Mouse (Mus musculus): ENCODE results near the gene Ina.
"Not testable (repeated sequence)": the region's sequence is repeated elsewhere in the genome, so short reads cannot be mapped to it uniquely, and the experiment has no call there.

Ina gene

DNA sequence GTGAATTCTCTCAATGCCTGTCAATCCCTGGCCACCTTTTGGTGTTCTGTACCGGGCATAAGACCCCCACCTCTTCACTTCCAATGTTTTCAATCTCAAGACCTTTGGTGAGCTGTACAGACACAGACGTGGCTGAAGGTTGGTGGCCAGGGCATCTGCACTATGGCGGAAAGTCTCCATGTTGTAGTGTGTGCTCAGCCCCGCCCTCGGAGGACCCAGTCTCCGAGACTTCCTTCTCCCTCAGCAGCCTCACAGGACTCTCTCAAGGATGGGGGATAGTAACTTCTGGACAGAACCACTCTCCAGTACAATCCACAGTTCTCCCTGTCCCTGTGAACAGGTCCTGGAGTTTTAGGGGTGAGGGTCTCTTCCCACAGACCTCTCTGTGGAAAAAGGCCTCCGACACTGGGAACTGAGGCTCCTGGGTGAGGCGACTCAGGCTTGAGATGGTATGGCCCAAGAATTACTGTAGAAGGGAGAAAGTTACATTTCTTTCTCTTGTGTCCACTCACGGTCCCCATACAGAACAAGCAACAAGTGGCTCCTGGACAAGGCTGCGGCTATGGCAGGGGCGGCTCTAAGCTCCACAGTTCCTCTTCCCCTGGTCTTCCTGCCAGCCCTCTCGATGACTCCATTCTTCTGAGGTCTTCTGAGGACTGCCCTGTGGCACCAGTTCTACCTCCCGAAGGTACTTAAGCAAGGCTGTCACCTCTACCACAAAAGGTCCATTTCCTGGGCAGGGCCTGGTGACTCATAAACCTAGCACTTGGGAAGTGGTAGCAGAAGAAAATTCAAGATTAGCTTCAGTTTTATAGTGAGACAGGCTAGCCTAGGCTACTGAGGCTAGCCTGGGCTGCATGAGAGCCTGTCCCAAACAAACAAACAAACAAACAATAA lies 29.5 kb upstream of the Ina start:
- DNase-seq (ENCODE audit: low read depth): peak; percentile 32

DNA sequence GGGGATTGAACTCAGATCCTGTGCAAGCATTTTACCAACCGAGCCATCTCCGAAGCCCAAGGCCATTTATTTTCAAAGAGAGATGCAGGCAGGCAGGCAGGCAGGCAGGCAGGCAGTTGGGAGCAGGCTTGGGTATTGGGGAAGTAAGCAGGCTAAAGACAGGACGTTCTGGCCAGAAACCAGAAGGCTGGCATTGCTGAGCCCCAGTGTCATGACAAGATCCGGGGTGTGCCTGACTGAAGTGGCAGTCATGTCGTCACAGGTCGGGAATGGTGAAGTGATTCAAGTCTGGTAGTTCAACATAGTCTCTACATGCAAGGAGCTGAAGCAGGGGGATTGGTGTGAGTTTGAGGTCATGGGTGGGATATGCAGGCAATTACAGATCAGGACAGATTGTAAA lies 26.9 kb upstream of the Ina start:
- no peak for DNase-seq (ENCODE audit: low read depth)

DNA sequence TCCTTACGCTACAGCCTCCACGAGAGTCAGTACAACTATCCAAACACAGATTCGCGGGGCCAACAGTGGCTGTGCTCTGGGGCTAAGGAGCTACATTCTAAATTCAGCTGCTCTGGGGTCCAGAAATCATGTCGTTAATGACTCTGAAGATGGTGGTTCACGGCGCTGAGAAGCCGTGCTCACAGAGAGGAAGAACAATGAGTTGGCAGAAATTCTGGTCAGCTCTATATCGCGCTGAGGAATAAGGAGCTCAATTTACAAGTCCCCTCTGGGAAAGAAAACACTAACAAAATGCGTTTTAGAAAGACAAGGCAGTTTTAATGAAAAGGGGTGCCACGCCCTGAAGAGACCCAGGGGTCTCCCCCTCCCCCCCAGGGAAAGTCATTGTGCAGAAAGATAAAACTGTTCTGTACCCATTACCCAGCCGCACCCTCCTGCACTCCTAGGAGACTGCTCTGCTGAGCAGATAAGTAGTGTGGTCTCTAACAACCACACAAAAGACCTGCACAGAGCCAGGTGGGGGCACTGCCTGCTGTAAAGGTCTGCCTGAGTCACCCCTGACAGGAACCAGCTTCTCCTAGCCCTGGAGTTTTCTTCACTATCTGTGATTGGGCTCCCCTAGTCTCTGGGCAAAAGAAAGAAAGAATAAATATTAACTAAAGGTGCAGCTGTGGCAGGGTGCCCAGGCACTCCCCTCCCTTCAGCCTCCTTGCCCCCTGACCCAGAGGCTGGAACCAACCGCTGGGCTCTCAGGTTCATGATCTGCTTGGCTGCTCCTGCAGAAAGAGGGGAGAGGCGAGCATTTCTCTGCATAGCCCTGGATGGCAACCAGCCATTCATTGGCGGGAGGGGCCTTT lies 26.0 kb upstream of the Ina start:
- no peak for DNase-seq (ENCODE audit: low read depth)

DNA sequence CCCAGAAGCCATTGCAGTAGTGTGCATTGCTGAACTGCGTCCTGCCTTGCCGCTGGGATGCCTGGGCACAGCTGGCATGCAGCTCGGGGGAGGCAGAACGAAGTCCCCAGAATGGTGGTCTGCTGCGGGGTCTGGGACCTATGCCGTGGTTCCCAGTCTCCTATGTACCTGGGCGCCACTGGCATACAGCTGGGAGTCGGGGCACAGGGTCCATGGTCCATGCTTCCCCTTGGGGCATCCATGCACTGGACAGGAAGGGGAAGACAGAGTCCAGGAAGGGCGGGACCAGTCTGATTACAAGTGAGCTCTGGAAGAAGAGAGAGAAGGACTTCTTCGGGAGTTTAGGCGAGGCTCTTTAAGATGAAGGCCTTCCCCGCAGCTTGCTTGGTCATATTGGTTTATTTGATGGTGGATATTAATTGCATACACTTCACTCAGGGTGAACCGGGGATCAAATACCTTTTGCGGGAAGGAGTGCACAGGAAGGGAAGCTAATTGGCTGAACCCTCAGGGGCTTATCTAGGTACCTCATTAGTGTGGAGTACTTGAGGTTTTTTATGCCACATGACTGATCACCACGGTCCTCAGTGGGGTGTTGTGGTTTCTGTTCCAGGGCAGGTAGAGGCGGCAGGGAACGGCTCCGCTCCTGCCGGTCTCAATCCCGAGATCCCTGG lies 24.9 kb upstream of the Ina start:
- DNase-seq (ENCODE audit: low read depth): no peak

DNA sequence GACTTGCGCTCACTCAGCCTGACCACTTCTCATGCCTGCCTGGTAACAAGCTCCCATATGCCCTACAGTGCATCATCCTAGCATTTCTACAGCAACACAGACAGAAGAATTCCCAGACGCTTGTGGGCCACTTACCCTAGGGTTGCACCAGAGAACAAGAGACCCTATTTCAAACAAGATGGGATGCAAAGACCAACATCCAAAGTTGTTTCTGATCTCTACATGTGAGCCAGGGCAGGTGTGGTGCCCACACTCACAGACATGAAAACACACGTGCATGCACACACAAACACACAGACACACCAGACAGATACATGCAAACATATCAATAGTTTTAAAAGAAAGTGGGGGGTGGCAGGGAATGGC lies 24.4 kb upstream of the Ina start:
- no peak for DNase-seq (ENCODE audit: low read depth)

DNA sequence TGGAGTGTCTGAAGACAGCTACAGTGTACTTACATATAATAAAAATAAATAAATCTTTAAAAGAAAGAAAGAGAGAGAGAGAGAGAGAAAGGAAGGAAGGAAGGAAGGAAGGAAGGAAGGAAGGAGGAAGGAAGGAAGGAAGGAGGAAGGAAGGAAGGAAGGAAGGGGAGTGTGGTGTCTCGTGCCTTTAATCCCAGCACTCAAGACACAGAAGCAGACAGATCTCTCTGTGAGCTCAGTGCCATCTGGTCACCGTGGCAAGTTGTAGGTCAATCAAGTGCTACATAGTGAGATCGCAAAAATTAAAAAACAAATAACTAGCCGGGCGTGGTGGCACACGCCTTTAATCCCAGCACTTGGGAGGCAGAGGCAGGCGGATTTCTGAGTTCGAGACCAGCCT lies 23.9 kb upstream of the Ina start:
- DNase-seq (ENCODE audit: low read depth): not testable (repeated sequence)

DNA sequence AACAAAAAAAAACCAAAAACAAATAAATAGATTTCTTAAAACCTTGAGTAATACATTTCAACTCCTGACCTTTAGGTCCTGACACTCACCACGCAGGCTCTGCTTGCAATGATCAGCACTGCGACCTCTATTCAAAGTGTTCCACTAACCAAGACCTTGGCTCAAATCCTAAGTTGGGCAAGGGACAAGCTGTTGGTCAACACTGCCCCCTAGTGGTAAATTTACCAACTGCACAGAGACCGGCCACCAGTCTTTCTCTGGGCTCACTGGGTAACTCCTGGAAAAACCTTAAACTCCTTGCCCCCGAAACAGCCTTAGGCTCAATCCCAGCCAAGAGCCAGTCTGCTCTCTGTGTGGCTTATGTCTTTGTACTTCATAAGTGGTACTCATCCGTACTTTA lies 23.4 kb upstream of the Ina start:
- DNase-seq (ENCODE audit: low read depth): peak; percentile 89

DNA sequence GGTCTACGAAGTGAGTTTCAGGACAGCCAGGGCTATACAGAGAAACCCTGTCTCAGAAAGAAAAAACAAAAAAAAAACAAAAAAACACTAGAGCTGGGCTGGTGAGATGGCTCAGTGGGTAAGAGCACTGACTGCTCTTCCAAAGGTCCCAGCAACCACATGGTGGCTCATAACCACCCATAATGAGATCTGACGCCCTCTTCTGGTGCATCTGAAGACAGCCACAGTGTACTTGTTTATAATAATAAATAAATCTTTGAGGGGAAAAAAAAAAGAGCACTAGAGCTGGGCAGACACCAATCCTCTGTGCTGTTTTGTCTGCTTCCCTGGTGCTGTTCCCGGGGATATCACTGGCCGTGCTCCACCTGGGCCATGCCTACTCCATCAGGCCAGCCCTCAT lies 22.2 kb upstream of the Ina start:
- DNase-seq (ENCODE audit: low read depth): not testable (repeated sequence)

DNA sequence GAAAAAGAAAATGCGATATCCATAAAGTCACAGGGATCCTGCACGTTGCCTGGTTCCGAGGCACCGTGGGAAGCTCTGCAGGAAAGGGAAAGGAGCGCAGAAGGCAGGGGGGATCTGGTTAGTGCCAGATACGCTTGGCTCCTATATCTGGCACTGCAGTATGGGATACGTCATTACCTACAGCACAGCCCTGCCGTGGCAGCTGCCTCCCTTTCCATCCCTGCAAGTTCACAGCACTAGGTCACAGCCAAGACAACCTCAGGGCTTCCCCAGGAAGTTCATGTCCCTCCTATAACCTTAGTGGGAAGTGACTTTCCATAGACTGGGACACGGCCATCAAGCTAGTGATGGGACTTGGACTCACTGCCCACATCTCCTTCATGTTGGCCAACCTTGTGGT lies 18.4 kb upstream of the Ina start:
- no peak for DNase-seq (ENCODE audit: low read depth)

DNA sequence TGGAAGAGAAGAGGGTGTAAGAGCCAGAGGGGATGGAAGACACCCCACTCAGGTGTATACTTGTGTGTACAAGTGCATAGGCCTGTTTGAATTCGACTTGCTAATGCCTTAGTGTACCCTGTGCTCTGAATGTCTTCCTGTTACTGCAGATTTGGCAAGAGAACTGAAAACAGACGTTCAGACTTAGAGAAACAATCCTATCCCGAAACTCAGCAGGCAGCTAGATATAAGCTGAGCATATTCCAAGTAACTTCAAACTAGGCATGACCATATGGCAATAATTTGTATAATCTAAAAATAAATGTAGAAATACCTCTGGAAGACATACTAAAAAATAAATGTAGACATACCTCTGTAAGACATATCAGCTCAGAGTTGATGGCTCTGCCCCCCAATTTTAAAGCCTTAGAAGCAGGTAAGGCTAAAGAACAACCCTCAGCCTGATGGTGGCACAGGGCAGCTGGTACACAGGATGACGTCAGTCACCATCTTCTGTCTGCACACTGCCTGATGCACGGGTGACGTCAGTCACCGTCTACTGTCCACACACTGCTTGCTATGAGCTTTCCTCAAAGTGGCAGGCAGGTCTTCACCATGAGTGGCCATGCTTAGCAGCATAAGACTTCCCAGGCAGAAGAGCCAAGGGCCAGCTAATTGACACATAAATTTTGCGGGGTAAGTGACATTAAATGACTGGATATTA lies 16.2 kb upstream of the Ina start:
- no peak for DNase-seq (ENCODE audit: low read depth)

DNA sequence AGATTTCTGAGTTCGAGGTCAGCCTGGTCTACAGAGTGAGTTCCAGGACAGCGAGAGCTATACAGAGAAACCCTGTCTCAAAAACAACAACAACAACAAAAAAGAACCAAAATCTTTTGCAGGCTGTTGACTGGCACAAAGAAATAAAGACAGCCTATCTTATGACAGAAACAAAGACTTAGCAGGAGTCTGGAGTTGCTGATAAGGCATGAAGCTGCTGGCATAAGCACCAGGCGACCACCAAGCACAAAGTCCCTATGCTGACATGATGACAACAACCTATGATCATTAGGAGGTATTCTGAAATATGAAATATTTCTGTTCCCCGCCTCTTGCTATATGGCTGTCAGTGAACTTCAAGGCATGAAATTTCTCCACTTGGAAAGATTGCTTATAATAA lies 15.5 kb upstream of the Ina start:
- DNase-seq (ENCODE audit: low read depth): no peak

DNA sequence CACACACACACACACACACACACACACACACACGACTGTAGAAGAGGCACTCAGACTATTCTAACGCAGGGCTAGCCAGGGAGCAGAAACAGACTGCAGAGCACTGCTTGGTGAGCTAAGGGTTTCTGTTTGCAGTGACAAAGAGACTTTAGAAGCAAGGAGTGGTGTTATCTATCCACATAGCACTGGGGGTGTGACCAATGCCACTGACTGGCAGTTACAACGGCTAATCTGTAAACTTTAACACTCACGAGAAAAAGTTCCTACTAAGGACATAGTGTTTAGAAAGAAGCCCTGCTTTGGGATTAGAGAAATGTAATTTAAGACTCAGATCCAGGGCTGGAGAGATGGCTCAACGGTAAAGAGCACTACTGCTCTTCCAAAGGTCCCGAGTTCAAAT lies 14.7 kb upstream of the Ina start:
- DNase-seq (ENCODE audit: low read depth): no peak

DNA sequence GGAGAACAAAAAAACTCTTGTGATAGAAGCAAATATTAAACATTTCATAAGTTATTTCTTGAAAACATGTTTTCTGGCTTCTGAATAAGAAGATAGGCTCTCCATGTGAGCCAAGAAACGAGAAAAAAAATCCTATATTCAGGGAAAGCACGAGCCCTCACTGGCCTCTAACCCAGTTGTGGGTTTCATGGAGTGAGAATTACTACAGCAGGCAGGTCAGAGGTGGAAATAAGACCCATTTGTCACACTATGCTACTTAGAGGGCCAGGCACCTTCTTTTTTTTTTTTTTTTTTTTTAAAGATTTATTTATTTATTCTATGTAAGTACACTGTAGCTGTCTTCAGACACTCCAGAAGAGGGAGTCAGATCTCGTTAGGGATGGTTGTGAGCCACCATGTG lies 14.1 kb upstream of the Ina start:
- DNase-seq (ENCODE audit: low read depth): not testable (repeated sequence)

DNA sequence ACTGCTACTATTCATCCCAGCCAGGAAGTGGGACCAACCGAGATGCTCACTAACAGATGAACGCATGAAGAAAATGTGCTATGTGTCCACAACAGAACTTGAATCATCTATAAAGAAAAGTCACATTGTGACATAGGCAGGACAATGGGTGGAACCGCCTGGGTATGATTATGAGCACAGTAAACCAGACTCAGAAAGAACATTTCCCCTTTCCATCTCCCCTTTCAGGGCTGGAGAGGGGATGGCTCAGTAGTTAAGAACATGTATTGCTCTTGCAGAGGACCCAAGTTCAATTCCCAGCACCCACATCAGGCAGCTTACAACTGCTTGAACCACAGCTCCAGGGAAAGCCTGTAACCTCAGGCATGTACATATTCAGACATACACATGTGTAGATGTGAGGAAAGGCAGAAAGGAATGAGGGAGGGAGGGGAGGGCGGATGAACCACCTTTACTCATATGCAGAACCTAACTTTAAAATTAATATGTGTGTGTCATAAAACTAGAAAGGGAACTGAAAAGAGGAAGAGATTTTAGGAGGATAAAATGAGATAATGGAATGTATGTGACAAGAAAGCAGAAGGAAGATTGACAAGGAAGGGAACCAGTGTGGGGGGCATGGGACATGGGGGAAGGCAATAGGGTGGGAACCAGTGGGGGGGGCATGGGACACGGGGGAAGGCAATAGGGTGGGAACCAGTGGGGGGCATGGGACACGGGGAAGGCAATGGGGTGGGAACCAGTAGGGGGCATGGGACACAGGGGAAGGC lies 10.6 kb upstream of the Ina start:
- no peak for DNase-seq (ENCODE audit: low read depth)

DNA sequence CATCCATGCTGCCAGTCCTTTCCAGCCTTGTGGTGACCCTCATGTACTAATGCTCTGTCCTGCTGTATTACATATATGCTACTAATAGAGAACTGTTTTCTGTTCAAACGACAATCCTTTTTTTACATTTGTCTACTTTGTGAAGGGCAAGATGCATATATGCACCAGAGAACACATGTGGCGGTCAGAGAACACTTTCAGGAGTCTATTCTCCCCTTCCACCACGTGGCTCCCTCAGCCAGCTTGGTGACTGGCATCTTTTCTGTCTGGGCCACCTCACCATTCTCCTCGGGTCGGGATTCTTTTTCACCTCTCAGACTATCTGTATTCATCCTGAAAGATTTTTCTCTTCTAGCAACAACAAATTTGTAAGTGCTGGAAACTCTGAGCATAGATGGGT lies 8.6 kb upstream of the Ina start:
- no peak for DNase-seq (ENCODE audit: low read depth)

DNA sequence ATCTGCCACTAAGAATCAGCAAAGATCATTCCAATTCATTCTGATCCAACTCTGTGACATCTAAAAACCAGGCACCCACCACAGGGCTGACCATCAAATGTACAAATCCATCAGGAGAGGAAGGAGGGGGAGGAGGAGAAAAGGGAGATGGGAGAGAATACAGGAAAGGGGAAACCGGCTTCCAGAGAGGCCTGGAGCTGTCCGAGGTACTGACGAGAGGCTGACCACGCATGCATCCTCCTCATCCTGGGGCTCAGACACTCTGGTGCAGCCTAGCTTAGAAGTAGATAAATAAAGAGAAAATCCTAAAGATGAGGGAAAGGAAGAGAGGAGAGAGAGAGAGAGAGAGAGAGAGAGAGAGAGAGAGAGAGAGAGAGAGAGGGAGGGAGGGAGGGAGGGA lies 8.2 kb upstream of the Ina start:
- DNase-seq (ENCODE audit: low read depth): no peak

DNA sequence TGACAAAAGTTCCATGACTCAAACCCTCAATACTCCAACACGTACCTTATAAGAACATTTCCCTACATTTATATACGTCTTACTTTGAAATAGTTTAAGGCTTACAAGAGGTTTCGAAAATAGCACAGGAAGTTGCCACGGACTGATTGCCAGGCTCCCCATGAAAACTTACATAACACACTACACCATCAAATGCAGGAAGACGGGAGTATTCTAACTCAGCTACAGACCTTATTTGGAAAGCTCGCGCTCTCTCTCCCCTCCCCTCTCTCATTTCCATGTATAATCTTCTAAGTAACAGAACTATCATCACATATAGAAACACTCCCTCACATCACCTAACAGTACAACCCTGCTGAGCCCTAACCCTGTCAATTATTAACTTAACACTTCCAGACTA lies 5.1 kb upstream of the Ina start:
- no peak for DNase-seq (ENCODE audit: low read depth)

DNA sequence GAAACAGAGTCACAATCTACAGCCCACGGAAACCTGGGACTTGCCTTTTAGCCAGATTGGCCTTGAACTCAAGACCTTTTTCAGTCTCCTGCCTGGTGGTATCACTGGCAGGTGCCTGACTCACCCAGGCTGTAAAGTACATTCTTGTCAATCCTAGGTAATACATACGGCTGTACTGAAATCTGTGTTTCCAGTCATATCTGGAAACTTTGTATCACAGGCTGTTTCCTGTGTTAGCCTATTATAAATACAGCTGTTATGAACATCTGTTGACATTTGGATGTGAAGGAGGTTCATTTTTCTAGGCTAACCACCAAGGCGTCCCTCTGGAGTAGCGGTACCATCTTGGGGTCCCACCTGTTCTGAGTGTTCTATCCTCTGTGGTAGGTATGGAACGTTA lies 4.6 kb upstream of the Ina start:
- DNase-seq (ENCODE audit: low read depth): no peak

DNA sequence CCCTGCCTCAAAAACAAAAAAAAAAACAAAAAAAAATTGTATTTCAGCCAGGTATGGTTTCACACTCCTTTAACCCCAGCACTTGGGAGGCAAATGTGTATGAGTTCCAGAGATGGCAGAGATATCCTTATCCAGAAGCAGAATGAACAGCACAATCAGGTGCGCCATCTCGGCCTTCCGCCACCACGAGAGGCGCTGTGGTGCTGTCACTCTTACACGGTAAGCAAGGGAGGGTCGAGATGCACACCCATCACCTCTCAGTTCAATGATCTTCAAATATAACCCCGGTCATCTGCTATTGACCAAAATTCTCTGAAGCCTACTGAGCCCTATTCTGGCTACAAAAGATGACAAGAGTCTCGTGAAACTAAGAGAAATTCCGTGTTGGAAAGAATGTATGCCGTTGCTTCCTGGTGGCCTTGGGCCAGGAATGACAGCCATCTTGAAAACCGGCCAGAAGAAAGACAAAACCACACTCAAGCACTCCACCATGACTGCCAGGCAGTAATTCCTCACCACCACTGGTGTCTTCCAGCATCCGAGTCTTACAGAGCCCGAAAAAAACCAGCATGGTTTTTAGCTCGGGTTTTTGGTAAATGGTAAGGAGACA lies 1.9 kb upstream of the Ina start:
- DNase-seq (ENCODE audit: low read depth): no peak

DNA sequence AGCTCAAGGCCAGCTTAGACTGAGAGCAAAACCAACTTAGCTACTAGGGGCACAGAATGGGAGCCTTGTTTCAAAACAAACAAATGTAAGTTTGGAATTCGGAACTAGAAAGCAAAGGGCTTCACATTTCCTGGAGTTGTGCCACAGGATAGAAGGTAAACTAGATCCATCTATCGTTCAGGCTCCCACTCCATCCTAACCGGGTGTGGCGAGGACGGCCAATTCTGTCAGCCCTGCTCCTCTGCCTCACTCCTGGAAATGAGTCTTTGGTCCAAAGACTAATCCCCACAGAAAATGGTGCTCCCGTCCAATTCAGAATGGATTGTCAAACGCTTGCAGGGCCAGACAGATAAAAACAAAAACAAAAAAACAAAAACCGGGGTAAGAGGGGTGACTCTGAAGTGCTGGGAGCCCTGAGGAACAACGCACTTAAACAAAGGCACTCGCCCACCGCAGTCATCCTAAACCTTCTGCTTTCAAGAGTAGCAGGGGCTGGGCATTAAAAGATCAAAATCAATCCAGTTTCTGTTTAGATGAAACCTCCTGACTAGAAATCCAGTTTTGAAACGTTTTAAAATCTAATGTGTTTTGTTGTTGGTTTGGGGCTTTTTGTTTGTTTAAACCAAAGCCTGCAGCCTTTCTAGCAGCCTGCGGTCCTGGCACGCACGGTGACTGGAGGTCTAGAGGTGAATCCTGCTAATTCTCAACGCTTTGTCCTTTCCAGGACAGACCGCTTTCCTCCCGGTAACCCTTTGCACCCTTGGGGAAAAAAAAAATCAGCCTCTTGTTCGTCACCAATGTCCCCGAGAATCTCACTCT lies 949 bp upstream of the Ina start:
- DNase-seq (ENCODE audit: low read depth): no peak

Data from induced T-regulatory cell, adult 2 months (primary cell).